Comparison of ENCODE assay signal across 19 mouse cellular contexts in genomic region chr5:140041055-140041454, GRCm38 (mm10).
"Had no signal": no experiment of that assay in that cellular context is flagged by ENCODE, and none has a peak within 500 bp of the region (broad histone marks: within the 10 kb centered on the region; RNA-seq: fewer than 3 reads in every experiment).

No protein-coding gene starts in this region.

- H3K27me3 ChIP-seq: liver, embryonic 15.5 days; lung, embryonic 15.5 days; neural tube, embryonic 13.5 days; neural tube, embryonic 15.5 days had no signal

- H3K27ac ChIP-seq: liver, embryonic 15.5 days; lung, embryonic 15.5 days; midbrain, embryonic 10.5 days; neural tube, embryonic 13.5 days; neural tube, embryonic 15.5 days had no signal

- H3K9ac ChIP-seq: liver, embryonic 15.5 days; liver, postnatal 0 days; lung, embryonic 15.5 days; neural tube, embryonic 13.5 days; neural tube, embryonic 15.5 days had no signal

- H3K4me1 ChIP-seq: lung, embryonic 15.5 days had no signal

- H3K4me3 ChIP-seq: liver, embryonic 15.5 days; lung, embryonic 15.5 days; midbrain, embryonic 10.5 days; myocyte; neural tube, embryonic 13.5 days; neural tube, embryonic 15.5 days had no signal

- ATAC-seq: liver, postnatal 0 days; lung, postnatal 0 days; midbrain, embryonic 16.5 days had no signal

- H3K4me2 ChIP-seq: liver, embryonic 15.5 days; lung, embryonic 15.5 days; neural tube, embryonic 13.5 days; neural tube, embryonic 15.5 days had no signal

- H3K36me3 ChIP-seq: liver, embryonic 15.5 days; lung, embryonic 15.5 days; neural tube, embryonic 13.5 days; neural tube, embryonic 15.5 days had no signal

- DNase-seq: liver, postnatal 0 days; lung, adult 2 months; midbrain, embryonic 14.5 days; retina, postnatal 1 day; right cerebral cortex, adult 18-20 months; right cerebral cortex, postnatal 25 days; right cerebral cortex, postnatal 4 days; spleen, adult 18-20 months; thymus, adult 18-20 months; thymus, postnatal 14 days; thymus, postnatal 36 days had no signal

- H3K9me3 ChIP-seq: liver, embryonic 15.5 days; lung, embryonic 15.5 days; midbrain, embryonic 10.5 days; neural tube, embryonic 13.5 days; neural tube, embryonic 15.5 days had no signal
